Mouse (Mus musculus) left cerebral cortex, postnatal 10 days (tissue): ENCODE measurements around the gene Metrn. TPM values are rescaled to one million over a fixed set of nuclear protein-coding genes. Genes with fewer than 3 reads are reported as not detected.
A peak's percentile ranks its signal among the peaks of the same experiment; 100 is the strongest.

Source experiments
- DNase-seq, 2 experiments: peaks; one replicate each; pipeline ENCODE4 v3.0.0; 2021 to 2022; ENCODE audit warnings: low spot score in 2 of 2, mixed read lengths in 1 of 2; ENCODE audit errors: extremely low spot score in 1 of 2
- intact Hi-C: fragments of 180-260 bp; cut with DNase I; formaldehyde crosslinking; loops from one replicate; pipeline ENCODE4 v1.15.1; 2025
- total RNA-seq, 2 experiments: library from RNA; stranded (reverse); gene quantifications; 2 replicates each; pipeline ENCODE4 v1.2.3; 2021

The Metrn gene
- 10 to 100 TPM; 59.8 to 61.1 TPM for total RNA-seq

- intact Hi-C loops: loop anchor here (5.0 kb wide), 1 partner anchor 320 kb away; no protein-coding TSS in a partner anchor
These were observed at the start of gene Metrn for GRCm38 (mm10) chr17:25796951-25797369. Metrn (minus strand) TSS chr17:25797136.

GRCm38 (mm10) chr17:25844396-25844901, 47.5 kb upstream of the Metrn start, which contains the start of gene Rhot2:
Rhot2 (minus strand) TSS chr17:25844851.
- intact Hi-C loops: no loop called here
- peak; percentile 93 to 98 for DNase-seq

More at GRCm38 (mm10) chr17:25796951-25797369, at the start of gene Metrn:
- peak; percentile 76 to 93 for DNase-seq

- intact Hi-C loops: no loop called here
These were observed 46.9 kb upstream of the Metrn start for GRCm38 (mm10) chr17:25843636-25844395.

GRCm38 (mm10) chr17:25843122-25843521, 46.2 kb upstream of the Metrn start:
- intact Hi-C loops: no loop called here
- DNase-seq: no peak

More at GRCm38 (mm10) chr17:25843636-25844395, 46.9 kb upstream of the Metrn start:
- no peak for DNase-seq

- intact Hi-C loops: no loop called here
- no peak for DNase-seq
These were observed 45.6 kb upstream of the Metrn start for GRCm38 (mm10) chr17:25842509-25842908.

- intact Hi-C loops: no loop called here
- DNase-seq: no peak
These were observed 44.4 kb upstream of the Metrn start, which contains the start of gene Gm20683 for GRCm38 (mm10) chr17:25841117-25841880. Gm20683 (minus strand) TSS chr17:25841763.

- DNase-seq: no peak
- intact Hi-C loops: no loop called here
These were observed 43.6 kb upstream of the Metrn start for GRCm38 (mm10) chr17:25840519-25840918.

- intact Hi-C loops: no loop called here
- no peak for DNase-seq
These were observed 42.7 kb upstream of the Metrn start for GRCm38 (mm10) chr17:25839455-25840235.

GRCm38 (mm10) chr17:25838904-25839303, 42.0 kb upstream of the Metrn start:
- intact Hi-C loops: no loop called here
- no peak for DNase-seq

GRCm38 (mm10) chr17:25837533-25837932, 40.6 kb upstream of the Metrn start:
- intact Hi-C loops: no loop called here
- DNase-seq: no peak

GRCm38 (mm10) chr17:25837076-25837410, 40.1 kb upstream of the Metrn start, which contains the start of gene Rhbdl1:
Rhbdl1 (minus strand) TSS chr17:25837295.
- intact Hi-C loops: no loop called here
- peak; percentile 82 to 89 for DNase-seq

- intact Hi-C loops: no loop called here
- DNase-seq: peak in 1 of 2 experiments; percentile 37
These were observed 39.6 kb upstream of the Metrn start for GRCm38 (mm10) chr17:25836397-25837075.

- DNase-seq: peak in 1 of 2 experiments; percentile 39
- intact Hi-C loops: no loop called here
These were observed 38.9 kb upstream of the Metrn start for GRCm38 (mm10) chr17:25835816-25836215.

- intact Hi-C loops: no loop called here
- DNase-seq: no peak
These were observed 38.4 kb upstream of the Metrn start for GRCm38 (mm10) chr17:25835301-25835700.

GRCm38 (mm10) chr17:25834595-25835222, 37.8 kb upstream of the Metrn start:
- DNase-seq: no peak
- intact Hi-C loops: no loop called here

- intact Hi-C loops: no loop called here
- peak in 1 of 2 experiments; percentile 32 for DNase-seq
These were observed 37.1 kb upstream of the Metrn start for GRCm38 (mm10) chr17:25833961-25834594.

GRCm38 (mm10) chr17:25833291-25833663, 36.3 kb upstream of the Metrn start, which contains the start of gene Stub1:
Stub1 (minus strand) TSS chr17:25833404.
- DNase-seq: peak; percentile 87 to 93
- intact Hi-C loops: no loop called here
